Mouse (Mus musculus): Measurements from ENCODE around the gene Tgfbi.

Tgfbi gene

DNA sequence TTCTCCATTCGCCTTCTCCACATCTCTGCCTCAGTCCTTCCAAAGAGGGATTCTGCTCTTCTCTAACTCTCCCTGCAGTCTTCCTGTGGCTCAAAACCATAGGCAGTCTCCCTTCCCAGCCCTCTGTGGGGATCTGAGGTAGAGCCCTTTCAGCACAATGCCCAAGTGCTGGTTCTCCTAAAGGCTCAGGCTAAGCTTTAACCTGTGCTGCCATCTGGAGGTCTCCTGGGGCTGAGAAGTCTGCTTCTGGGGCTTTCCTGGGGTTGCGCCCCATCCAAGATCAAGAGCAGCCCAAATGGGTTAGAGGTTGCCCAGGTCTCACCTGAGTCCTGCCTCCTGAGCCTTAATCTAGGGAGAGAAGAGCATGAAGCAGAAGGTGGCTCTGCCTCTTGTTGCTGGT lies 32.4 kb downstream of the Tgfbi start:
- DNase-seq: peak in 1 of 2 experiments; percentile 37

DNA sequence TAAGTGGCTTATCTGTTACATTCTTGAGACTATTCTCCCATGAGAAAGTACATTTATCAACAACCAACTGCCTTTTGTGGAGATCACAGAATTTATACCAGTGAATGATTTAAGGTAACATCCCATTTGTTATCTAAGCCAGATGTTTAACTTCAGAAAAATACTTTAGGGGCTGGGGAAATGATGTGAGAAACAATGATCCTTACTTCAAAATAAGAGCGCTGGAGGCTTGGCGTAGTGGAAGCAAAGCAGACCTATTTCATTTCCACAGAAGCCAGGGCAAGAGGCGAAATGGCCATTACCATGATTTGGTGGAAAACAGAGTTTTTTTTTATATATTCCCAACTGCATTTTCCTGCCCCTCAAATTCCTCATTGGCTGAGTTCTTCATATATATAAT lies 34.7 kb downstream of the Tgfbi start:
- no peak for DNase-seq

DNA sequence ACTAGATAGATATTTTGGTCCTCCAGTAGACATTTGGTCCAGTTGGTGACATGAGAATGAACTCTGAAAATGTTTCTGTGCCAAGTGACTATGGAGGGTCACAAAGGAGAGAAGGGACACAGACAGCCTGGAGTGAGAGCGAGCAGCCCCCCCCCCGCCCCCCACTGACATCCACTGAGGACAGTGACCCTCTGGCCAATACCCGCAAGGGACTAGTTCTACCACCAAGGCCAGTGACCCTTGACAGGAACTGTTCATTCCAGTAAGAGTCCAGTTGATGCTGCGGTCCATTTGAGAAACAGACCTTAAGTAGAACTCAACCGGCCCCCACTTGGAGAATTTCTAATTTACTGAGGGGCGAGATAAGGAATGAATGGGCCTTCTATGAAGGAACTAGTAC lies 36.4 kb downstream of the Tgfbi start:
- no peak for DNase-seq

GRCm38 (mm10) chr13:56647597-56648405 lies 38.5 kb downstream of the Tgfbi start:
- DNase-seq: peak; percentile 55 to 74

- DNase-seq: no peak
Measured at GRCm38 (mm10) chr13:56650020-56650419, 40.7 kb downstream of the Tgfbi start.

GRCm38 (mm10) chr13:56652381-56652780 lies 43.1 kb downstream of the Tgfbi start:
- DNase-seq: no peak

GRCm38 (mm10) chr13:56654176-56654575 lies 44.9 kb downstream of the Tgfbi start:
- DNase-seq: no peak

DNA sequence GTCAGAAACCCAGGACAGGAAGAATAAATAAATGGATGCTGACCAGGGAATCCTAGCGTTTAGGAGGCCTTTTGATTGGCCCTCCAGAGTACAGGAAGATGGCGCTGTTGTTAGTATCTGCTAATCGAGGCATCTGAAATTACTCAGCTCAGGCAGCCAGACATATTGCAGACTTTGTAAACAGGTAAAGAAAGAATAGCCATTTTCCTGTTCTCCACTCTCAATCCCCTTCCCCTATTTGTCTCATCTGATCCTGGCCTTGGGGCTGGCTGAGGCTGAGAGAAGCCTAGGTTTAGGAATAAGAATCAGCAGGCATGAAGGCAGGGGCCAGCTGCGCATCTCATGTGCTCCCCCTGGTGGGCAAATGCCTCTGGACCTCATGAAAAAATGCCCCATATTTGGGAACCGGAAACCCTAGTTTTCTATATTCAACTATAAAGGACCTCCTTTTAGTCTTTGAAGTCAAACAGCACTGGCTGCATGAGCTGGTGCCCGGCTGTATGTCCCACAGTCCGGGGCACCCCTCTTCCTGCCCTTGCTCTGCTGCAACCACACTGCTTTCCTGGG lies 48.7 kb downstream of the Tgfbi start:
- DNase-seq: peak in 1 of 2 experiments; percentile 84

GRCm38 (mm10) chr13:56658931-56659330 lies 49.6 kb downstream of the Tgfbi start:
- DNase-seq: no peak

DNA sequence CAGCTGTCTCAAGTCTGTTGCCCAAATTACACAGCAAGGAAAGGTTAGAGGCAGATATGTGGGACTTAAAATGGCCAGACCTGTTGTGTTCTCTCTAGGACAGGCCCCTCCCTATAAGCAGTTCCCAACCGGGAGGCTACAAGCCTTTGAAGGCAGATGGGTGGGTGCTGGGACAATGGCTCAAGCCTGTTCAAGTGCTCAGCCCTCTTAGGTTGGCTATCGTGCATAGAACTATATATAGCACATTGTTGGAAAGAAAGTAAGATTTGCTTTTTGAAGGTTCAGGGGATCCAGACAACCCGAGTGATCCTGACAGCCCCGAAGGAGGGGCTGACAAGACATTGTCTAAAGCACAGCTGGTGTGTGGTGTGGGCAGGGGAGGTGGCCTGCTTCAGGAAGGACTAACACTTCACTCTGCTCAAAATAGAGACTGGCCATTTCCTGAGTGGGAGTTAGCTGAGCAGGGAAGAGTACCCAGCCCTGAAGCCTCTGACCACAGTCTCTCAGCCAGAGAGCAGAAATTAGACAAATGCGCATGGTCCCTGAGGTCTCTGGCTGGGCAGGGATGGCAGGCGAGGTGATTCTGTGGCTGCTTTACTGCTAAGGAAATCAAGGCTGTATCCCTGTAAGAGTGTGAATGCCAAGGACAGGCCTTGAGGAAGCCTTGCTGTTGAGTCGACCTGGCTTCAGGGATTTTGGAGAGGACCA lies 52.7 kb downstream of the Tgfbi start:
- DNase-seq: no peak

DNA sequence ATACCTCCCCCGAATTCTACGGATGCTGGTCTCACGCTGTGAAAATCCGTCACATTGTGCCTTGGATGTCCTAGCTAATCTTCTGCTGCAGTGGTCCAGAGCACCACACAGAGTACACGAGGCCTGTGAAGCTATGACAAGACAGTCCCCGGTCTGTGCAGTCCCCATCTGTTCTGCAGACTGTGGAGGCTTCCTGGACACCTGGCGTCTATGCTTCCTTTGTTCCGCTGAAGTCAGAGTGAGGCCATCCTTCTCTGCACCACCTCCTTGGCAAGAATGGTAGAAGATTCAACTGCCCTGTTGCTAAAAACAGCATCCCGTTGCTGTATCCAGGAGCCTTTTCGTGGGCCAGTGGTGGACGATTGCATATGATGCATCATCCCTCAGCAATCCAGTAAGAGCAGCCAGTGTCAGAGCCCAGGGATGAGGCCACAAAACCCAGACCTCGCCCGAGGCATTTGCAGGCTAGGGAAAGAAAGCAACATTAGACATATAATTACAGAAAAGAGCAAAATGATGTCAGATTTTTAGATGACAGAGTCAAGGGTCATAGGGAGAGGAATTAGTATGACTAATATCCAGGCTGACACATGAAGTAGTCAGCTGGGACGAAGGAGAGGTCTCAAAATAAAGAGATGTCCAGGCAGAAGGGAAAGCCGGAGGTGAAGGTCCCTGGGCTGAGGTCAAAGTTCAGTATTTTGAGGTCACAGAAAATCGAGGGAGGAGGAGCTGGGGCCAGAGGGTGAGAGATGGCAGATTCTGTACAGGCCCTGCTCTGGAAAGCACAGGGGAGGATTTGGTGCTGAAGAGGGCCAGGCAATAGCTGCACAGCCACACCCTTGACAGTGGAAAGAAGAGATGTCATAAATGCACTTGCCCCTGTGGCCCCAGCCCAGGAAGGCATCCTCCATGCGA lies 55.2 kb downstream of the Tgfbi start:
- no peak for DNase-seq

DNA sequence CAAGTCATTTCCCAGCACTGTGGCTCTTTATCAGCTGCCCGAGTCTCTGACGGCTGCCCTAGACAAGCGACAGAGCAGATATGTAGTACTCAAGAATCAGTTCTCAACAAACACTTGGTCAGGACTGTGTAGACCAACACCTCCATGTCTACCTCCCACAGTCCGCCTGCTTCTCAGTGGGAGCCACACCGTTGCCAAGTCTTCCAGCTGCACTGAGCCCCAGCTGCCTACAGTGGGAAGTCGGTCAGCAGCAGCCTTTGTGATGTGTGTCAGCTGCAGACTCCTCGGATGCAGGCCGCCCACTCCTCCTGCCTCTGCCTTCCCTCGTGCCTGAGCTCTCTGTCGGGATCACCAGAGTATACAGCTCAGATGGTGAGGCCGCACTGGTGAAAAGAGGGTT lies 61.9 kb downstream of the Tgfbi start:
- no peak for DNase-seq

DNA sequence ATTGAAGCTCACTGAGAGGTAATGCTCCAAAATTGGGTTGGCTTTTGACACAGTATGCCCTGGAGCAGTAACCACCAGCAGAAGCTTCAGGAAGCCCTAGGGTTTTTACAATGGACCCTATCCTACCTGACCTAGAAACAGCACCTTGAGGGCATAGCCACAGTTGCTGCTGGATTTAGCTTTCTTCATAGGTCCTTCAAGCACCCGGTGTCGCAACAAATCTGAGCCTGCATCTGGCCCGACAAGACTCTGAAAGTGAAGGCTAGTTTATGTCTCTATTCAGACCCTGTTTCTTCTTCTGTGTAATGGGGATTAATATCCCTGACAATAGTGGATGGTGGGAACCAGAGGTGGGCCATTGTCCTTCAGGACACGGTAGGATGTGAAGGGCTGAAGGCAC lies 68.4 kb downstream of the Tgfbi start:
- no peak for DNase-seq

- peak; percentile 45 to 48 for DNase-seq
Measured at GRCm38 (mm10) chr13:56678188-56678787, 69.0 kb downstream of the Tgfbi start.

- no peak for DNase-seq
Measured at GRCm38 (mm10) chr13:56678826-56679504, 69.6 kb downstream of the Tgfbi start.

DNA sequence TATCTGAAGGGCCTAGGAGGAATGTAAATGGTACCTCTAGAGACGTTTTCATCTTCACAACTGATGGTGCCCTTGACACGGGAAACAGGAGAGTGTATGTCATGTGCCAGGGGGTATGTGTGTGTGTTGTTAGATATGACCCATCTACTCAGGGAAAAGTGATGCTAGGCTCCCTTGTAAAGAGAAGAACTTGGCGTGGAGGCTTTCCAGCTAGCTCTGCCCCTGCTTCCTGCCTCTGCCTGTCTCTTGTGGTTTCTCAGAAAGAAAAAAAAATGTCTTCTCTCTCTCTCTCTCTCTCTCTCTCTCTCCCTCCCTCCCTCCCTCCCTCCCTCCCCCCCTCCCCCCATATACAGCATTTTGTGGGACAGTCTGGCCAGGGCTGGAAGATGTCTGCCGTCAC lies 72.6 kb downstream of the Tgfbi start:
- DNase-seq: no peak

DNA sequence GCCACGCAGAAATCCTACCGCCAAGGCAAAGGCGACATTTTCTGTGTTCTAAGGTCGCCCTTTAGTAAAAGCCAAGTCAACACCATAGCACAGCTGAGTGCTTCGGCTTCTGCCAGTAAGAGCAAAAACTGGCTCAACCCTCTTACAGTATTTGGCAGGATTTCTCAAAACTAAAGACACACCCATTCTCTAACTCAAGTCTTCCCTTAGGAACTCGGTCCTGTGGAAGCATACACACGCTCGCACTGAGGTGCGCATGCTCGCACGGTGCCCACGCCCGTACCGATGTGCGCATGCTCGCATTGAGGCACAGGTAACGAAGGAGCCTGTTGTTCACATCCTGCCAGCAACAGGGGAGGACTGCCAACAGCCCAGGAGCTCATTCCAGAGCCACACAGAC lies 73.0 kb downstream of the Tgfbi start:
- DNase-seq: no peak

DNA sequence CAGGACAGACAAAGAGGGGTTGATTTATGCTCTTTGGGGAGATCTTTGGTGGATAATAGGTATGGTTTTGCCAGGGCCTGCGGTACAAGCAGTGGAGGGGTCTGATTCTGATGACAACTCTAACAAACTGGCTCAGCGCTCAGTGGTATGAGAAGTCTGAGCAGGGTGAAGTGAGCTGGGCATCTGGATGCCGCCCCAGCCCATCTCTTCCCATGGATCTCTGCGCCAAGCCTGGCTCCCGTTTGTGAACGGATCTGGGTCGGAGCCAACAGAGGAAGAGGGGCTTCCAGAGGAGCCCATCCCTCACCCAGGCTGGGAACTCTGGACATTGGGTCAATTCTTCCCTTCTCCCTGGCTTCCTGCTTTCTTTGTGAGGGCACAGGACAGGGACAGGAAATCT lies 74.0 kb downstream of the Tgfbi start:
- DNase-seq: no peak
